Mouse (Mus musculus): ENCODE measurements around the gene Kcnma1. TPM values are rescaled to one million over a fixed set of nuclear protein-coding genes. Genes with fewer than 3 reads are reported as not detected.

Kcnma1 gene
- total RNA-seq, 2 experiments from 2014 or later = 44.2 to 47.3 TPM

DNA sequence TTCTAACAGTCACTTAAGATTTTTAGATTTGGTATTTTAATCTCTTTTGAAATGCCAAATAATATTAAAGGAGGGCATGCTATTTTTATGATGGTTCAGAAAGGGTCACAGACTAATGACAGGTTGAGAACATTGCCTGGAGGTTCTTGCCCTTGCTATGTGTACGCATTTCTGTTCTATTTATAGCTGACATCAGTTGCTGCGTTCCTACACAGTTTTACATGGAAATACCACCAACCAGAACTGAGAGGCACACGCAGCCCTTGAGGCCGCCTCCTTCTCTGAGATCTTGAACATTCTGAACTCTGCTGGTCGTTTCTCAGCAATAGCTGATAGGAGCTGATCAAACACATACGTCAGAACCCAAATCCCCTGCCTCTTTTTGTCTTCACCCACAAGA lies 387.4 kb downstream of the Kcnma1 start:
- DNase-seq = no peak
- intact Hi-C loops (cut with DNase I) = no loop called here

DNA sequence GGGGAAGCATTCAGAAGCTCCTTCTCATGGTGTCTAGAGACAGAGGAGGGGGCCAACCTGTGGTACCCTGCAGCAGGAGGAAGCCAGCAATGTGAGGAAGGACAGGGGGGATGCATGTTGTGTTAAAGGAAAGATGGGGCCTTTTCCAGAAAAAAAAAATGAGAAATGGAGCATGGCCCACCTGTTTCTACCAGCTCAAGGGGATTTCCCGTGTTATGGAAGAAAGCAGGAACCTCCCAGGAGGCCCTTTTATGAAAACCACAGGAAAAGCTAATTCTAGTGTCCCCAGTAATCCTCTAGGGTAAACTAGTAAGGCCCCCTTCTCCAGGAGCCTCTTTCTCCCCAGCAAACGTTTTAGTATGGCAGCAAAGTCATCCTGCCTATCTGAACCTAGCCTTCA lies 388.2 kb downstream of the Kcnma1 start:
- DNase-seq = no peak
- intact Hi-C loops (cut with DNase I) = no loop called here

DNA sequence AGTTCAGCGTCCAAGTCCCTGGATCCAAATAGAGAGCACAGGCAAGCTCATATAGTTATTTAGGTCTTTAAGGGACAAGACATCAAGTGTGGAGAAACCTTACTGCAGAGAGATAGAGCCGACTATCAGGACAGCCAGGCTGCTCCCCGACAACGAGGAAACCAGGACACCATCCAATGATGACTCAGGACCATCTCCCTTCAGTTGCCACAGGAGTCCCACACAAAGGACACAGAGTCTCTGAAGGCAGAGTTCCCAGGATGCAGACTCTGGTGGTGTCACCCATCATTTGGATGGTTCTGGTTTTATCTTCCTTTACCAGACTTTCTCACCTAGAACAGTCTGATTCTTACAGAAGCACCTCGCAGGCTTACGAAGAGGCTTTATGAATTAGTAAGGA lies 388.9 kb downstream of the Kcnma1 start:
- intact Hi-C loops (cut with DNase I) = no loop called here
- DNase-seq = no peak

DNA sequence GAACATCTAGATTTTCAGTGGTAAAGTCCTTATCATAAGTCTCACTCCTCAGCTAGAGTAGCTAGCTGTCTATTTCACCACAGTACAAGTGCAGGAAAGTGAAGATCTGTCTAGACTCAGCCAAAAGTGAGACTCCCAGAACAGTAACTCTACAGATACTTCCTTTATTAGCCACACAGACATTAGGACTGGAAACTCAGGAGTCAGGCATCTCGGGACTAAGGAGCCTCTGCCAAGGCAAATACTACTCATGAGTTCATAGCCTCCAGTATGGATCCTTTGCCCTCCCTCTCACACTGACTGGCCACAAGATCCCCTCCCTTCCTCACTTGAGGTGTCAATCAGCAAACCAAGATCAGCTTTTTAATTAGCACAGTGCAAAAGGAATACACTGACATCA lies 389.8 kb downstream of the Kcnma1 start:
- intact Hi-C loops (cut with DNase I) = no loop called here
- DNase-seq = no peak

DNA sequence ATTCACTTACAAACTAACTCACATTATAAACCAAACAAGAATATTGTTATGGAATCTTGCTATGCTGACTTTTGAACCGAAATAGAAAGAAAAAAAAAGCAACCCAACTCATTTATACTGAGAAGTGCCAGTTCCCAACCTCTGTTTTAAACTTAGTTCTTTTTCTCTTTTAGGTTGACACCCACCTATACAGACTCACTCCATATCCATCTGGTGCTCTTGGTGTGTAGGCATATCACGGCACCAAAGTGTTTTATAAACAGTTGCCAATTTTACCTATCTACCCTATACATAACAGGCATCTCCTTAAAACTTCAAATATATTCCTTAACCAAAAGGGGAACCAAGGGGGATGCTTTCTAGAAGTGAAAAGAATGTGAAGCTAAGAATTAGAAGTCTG lies 393.6 kb downstream of the Kcnma1 start:
- DNase-seq = no peak
- intact Hi-C loops (cut with DNase I) = no loop called here

DNA sequence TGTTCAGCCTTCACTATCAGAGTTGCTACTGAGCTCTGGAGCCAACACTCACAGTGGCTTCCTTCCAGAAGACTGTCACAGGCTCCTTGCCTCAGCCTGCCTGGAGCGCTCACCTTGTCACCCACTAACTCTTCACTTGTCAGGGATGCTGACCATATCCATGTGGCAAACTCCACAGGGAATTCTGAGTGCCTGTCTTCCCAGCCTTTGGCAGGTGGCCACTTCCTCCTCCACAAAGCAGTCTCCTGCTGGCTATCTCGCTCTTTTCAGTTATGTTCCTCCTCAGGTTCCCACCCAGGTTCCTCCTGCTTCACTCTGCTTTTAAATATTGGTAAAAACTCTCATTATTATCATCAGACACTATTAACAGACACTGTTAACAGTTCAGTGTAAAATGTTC lies 395.3 kb downstream of the Kcnma1 start:
- intact Hi-C loops (cut with DNase I) = no loop called here

DNA sequence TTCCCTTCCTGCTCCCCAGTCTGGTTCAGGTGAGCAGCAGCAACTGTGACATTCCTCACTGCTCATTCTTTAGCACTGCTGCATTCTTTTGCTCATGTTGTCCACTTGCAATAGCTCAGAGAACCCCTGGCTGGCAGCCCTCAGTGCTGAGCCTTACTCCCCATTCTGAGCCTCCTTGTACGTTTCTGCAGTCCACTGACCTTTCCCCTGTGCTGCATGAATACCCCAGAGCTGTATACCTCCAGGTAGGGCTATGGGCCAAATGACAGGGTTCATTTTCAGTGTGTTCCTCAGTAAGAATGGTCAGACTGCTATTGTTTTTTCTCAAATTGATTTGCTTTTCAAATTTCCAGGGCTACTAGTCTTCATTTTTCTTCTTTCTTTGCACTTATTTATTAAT lies 396.2 kb downstream of the Kcnma1 start:
- no peak for DNase-seq
- intact Hi-C loops (cut with DNase I) = no loop called here

More for the DNA sequence above, 395.3 kb downstream of the Kcnma1 start:
- DNase-seq = no peak

DNA sequence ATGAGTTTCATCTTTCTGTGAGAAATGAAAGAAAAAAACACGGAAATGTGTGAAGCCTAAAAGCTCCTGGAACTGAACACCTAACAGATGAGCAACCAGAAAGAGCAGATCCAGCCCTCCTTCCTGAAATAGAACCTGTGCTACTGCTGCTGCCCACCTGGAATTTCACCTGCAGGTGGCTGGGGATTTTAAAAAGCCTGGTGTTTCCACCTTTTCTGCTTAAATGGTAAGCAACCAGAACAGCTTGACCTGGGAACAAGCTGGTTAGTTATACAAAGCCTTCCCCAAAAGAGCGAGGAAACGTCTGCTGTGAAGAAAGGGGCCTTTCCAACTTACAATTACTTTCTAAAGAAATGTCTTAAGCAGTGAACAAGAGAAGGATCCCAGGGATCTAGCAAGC lies 404.2 kb downstream of the Kcnma1 start:
- DNase-seq = no peak
- intact Hi-C loops (cut with DNase I) = no loop called here

DNA sequence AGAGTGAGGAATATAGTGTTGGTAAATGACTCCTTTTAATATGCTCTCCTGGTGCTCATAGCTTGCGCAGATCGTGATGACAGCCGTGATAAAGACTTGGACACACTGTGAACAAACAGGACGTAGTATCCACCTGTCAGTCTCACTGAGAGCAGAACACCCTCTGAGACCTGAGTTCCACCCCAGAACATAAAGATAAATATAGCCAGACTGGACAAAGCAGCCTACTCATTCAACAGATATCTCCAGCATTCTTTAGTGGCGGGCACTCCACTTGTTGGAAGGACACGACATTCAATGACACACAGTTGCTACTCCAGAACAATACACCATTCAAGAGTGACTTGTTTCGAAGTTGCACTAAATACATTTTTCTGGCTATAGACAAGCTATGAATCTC lies 408.6 kb downstream of the Kcnma1 start:
- no peak for DNase-seq
- intact Hi-C loops (cut with DNase I) = no loop called here

DNA sequence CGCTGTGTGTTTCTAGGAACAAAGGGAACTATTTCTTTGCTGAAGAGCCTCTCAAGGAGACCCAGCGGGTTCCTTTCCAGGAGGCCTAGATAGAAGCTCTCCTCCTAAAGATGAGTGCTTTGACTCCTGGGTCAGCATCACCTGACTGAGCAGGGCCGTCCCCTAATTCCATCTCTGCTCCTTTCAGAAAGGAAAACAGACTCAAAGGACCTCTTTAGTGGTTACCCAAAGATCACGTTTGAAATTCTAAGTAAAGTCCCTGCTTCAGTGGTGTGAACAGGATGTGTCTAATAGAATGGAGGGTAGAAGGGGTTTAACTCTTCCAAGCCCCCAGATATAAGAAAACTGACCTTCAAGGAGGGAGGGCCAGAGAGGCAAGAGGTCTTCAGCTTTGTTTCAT lies 411.4 kb downstream of the Kcnma1 start:
- intact Hi-C loops (cut with DNase I) = no loop called here

DNA sequence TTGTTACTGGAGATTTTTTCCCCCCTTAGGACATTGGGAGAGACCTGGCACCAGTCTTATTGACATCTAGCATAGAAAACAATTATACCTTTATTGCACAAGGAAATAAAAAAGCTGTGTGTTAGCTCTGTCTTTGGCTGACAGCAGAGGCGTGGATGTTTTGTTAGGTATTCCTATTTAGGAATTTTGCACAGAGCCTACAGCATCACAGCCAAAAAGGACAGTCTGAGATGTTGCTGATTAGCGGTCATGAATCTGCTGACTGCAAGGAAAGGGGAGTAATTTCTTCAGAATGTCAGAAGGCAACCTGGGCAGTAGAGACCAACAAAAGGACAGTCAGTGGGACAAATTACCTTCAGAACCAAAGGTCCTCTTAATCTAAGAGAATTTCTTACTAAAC lies 412.2 kb downstream of the Kcnma1 start:
- intact Hi-C loops (cut with DNase I) = no loop called here
- no peak for DNase-seq

More for the DNA sequence above, 411.4 kb downstream of the Kcnma1 start:
- DNase-seq = no peak

DNA sequence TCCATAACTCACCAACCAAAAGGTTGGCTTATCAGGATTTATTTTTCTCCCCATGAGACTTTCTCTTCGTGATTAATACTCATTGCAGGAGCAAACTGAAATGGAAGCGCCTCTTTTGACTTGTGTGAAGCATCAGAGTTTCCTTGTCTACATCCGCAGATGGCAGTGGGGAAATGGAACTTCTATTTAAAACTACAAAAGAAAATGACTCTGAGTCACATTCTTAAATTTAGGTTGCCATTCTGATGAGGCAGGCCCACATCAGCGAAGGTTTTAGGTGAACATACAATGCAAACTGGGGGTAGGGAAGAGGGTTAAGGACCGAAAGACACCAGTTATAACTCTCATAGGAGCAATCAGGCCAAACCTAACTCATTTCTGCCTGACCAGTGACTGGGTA lies 419.7 kb downstream of the Kcnma1 start:
- intact Hi-C loops (cut with DNase I) = loop anchor here (5.0 kb wide), 1 partner anchor 43 kb away; no protein-coding TSS in a partner anchor
- DNase-seq = no peak

DNA sequence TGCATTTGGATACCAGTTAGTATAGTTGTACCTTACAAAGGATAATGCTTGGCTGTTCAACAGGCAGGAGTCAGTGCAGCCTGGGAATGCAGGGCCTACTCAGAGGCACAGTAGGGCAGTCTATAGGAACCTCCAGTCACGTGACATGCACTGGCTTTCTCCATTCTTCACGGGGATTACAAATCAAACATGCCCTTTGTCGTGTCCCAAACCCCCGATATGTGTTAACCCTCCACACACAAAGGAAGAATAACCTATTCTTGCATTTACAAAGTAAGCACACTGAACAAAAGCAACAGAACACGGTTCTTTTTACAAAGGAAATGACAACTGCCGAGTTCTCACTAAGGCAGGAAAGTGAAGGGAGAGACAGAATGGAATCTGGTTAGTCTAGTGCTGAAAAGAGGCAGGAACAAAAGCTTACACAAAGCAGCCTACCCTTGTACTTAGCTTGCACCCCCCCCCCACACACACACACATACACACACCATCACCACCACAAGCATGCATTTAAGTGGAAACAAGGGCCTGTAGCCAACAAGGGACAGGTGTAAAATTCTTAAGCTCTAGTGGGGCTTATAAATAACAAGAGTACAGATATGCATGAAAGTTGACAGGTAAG lies 421.4 kb downstream of the Kcnma1 start:
- intact Hi-C loops (cut with DNase I) = loop anchor here (5.0 kb wide), 1 partner anchor 44 kb away; no protein-coding TSS in a partner anchor
- DNase-seq = no peak

DNA sequence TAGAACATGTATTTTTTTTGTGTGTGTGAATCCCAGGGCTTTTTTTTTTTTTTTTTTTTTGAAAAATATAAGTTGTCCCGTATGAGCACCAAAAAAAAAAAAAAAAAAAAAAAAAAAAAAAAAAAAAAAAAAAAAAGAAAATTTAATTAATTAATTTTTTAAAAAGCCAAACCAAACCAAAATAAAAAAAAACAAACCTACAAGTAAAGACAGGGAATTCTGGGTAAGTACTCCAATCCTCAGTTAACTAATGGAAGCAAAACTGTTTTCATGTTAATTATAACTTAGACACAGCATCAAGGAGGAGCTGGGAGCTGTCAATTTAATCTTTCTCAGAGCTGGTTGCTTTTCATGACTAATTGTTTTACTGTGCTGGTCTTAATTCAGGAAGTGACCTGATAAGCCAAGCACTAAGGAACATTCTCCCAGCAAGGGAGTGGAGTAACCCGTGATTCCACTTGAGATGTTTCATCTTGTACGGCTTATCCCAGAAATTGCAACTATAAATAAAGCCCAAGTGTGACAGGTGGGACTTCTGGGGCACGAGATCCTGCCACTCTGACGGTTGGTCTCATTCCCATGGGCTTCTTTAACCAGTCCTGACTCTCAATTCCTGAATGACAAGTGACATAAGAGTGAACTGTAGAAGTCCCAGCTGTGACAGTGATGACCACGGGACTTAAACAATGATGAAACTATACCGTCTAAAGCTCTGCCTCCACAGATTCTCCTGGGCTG lies 424.4 kb downstream of the Kcnma1 start:
- intact Hi-C loops (cut with DNase I) = loop anchor here (5.0 to 10.0 kb wide), 2 partner anchors 47 to 205 kb away; no protein-coding TSS in a partner anchor
- DNase-seq = no peak

DNA sequence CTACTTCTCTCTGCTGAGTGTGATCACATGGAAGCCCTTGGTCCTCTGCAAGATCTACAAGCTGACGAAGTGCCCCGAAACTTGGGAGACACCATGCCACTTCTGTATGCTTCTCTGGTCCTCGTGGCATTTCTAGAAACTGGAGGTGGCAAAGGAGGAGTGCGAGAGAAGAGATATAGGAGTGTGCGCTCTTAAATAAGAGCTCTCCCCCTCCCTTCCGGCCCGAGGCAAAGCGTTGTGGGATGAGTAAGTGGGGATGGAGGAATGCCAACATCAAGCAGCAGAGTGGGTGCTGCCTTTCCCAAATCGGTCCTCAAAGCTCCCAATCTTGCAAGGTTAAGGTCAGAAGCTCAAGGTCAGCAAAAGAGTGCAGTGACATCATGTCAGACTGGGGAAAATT lies 426.8 kb downstream of the Kcnma1 start:
- DNase-seq = no peak
- intact Hi-C loops (cut with DNase I) = loop anchor here (10.0 kb wide), 1 partner anchor 207 kb away; no protein-coding TSS in a partner anchor

DNA sequence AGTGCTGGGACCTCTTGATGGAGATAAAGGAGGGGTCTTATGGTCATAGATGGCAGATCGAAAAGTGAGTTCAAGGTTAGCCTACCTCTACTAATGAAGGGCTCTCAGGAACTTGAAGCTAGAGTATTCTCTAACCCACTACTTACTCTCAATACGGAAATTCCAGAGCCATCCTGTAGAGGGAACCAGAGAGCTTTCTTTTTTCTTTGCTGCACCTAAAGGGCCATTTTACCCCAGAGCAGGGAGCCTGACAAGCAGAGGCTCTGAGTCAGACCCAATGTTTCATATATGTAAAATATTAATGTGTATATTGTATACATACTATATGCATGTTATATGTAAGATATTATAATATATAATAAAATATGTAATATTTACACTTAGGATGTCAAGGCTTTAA lies 431.1 kb downstream of the Kcnma1 start:
- intact Hi-C loops (cut with DNase I) = loop anchor here (10.0 kb wide), 1 partner anchor 212 kb away; no protein-coding TSS in a partner anchor
- peak in 1 of 2 experiments; percentile 7 for DNase-seq

DNA sequence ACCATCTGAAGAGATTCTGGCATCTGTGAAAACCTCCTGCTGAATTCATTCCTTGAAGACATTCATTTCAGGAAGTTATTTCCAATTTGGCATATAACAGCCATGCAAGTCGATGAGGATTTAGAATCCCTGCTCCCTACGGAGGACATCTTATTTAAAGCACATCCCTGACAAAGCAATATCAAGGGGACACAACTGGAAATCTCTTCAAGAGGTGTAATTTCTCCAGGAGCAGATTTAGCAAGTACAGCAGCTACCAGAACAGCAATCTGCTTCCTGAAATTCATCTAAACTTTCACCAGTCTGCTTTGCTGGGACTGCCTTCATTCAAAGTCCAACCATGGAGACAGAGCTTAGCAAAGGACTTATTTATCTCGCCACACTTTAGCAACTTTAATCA lies 433.0 kb downstream of the Kcnma1 start:
- intact Hi-C loops (cut with DNase I) = loop anchor here (10.0 kb wide), 1 partner anchor 214 kb away; no protein-coding TSS in a partner anchor
- no peak for DNase-seq

DNA sequence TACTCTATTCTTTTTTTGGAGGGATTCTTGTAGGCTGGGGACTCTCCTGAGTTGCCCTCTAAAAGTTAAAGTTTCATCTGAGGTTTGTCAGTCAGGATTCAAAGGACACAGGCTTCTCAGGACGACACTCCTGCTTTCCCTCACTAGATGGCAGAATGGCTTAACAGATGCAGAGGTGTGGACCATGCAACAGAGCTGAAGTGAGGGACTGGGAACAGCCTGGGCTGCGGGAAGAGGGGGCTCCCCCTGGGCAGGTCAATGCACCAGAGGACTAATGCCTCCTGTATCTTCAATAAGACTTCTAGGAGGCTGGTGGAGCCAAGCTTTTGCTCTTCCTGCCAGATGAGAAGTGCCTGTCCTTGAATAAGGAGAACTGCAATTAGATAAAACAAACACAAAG lies 438.3 kb downstream of the Kcnma1 start:
- intact Hi-C loops (cut with DNase I) = loop anchor here (5.0 kb wide), 1 partner anchor 481 kb away; no protein-coding TSS in a partner anchor
- DNase-seq = no peak

DNA sequence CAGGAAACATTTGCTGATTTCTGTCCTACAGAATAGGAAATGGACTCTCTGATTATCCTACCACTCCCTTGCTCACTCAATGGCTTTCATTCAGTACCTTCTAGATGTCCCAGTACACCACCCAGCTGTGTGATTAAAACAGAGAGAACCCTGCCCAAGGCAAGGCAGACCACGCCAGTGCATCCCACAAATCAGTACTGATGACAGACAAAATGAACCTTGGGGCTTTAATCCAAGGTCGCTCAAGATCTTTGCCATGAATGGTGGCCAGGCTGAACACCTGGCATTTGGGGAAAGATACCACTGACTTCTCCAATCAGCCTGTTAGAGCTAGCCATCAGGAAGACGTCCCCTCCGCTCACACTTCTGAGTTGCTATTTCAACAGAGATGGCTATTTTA lies 440.2 kb downstream of the Kcnma1 start:
- no peak for DNase-seq
- intact Hi-C loops (cut with DNase I) = no loop called here

DNA sequence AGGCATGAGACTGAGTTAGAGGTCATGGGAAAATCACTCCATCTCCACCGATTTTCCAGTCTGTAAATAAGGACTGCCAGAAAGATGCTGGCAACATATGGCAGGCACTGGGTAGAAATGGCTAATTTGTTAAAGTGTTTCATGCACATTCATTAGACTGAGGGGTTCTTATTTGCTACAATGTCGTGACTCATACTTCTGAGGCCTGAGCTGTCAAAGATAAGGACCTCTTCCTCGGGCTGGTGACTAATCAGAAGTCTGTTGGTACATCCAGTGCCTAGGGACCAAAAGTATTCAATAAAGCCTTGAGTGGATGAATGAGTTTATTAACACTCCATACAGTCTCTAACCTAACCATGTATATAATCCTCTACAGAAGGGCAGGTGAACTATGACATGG lies 440.9 kb downstream of the Kcnma1 start:
- intact Hi-C loops (cut with DNase I) = no loop called here

DNA sequence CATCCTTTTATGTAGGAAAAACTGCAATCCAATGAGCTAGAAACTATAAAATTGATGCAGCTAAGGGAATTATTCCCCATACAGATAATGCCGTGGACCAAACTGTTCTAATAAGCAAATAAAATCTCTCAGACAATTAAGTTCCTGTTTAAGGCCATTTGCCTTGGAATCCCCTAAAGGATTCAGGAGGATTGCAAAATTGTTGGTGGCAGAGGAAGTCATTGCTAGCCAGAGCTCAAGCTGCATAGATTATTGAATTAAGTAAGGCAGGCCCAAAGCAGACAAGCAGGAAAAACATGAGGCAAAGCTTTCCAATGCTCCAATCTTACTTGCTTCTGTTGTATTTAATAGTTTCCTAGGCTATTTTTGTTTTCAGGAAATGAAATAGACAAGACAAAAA lies 441.5 kb downstream of the Kcnma1 start:
- intact Hi-C loops (cut with DNase I) = no loop called here

More for the DNA sequence above, 440.9 kb downstream of the Kcnma1 start:
- no peak for DNase-seq

DNA sequence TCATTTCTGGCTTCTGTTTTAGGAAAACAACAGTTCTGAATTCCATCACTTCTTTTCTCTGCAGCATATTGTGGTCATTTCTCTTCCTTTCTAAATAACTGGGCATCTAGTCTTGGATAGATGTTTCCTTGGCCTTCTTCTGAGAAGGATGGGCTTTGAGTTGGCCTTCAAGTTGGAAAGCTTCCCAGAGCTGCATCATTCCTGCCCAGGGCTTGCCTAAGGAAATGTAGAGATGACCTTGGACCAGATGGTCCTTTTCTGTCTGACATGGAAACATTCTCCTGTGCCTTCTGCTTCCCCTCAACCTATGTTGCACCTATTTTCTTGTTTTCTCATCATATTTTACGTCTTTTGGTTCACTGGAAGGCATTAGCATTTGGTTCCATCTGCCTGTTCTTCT lies 444.0 kb downstream of the Kcnma1 start:
- intact Hi-C loops (cut with DNase I) = no loop called here
- DNase-seq = no peak

More for the DNA sequence above, 441.5 kb downstream of the Kcnma1 start:
- no peak for DNase-seq
